Mouse (Mus musculus) ES-Bruce4 (cell line): Measurements from ENCODE around the gene Unc5a.

Source experiments
- CTCF ChIP-seq: IDR thresholded peaks from one replicate; pipeline ENCODE4 v1.8.1; 2011; ENCODE audit warnings: low read depth, low read length
- POLR2A ChIP-seq: IDR thresholded peaks from one replicate; pipeline ENCODE4 v1.8.1; 2011; ENCODE audit warnings: low read length; ENCODE audit not compliant: insufficient read depth

DNA sequence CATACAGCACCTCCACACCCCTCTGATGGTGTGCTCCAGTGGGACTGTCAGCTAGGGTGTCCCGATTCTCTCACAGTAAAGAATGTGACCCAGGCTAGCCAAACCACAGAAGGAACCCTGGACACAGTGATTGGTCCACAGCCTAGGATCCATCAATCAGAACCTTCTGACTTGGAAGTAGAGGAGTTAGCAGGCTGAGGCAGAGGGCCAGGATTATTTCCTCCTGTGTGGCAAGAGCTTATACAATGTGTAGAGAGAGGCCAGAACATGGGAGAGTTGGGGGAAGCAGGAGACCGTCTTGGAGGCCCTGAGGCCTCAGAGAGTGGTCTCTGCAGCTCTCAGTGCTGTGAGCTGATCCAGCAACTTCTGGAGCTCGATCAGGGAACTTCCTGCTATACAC is 11.3 kb downstream of the Unc5a start:
- no peak for TF ChIP-seq POLR2A
- no peak for TF ChIP-seq CTCF
